Mouse (Mus musculus) bone marrow, adult 2 months (tissue): ENCODE measurements around the gene Cfap45. TPM values are rescaled to one million over a fixed set of nuclear protein-coding genes. Genes with fewer than 3 reads are reported as not detected.

ENCODE experiments used
- H3K27ac ChIP-seq: fragments of 200-500 bp; 2 replicates; pipeline ENCODE4 v1.5.1; 2012; ENCODE audit warnings: low read depth, mild to moderate bottlenecking, control low read depth, inconsistent platforms, low read length; ENCODE audit not compliant: control insufficient read depth, poor library complexity, insufficient read depth
- H3K4me1 ChIP-seq: fragments of 200-500 bp; 2 replicates; pipeline ENCODE4 v1.6.1; 2011; ENCODE audit warnings: low read length; ENCODE audit not compliant: control insufficient read depth, insufficient read depth
- H3K4me3 ChIP-seq: fragments of 200-500 bp; replicated peaks from 2 replicates; pipeline ENCODE3; 2011; ENCODE audit warnings: mild to moderate bottlenecking, low read depth, low read length, control low read depth; ENCODE audit not compliant: control insufficient read depth
- CTCF ChIP-seq: fragments of 200-500 bp; IDR thresholded peaks from 2 replicates; pipeline ENCODE4 v1.5.1; 2011; ENCODE audit warnings: low read length, control low read depth; ENCODE audit not compliant: control insufficient read depth, insufficient read depth
- POLR2A ChIP-seq: fragments of 200-500 bp; IDR thresholded peaks from 2 replicates; pipeline ENCODE4 v1.6.1; 2011; ENCODE audit warnings: low read depth, mild to moderate bottlenecking, control low read depth, low read length, borderline replicate concordance; ENCODE audit not compliant: control insufficient read depth
- WGBS: fragments of 180-500 bp; shearing (Covaris S2); methylation state at CpG from one replicate; pipeline ENCODE4 v1.1.7; 2018; 5-methylcytosine and 5-hydroxymethylcytosine counted together
- polyA plus RNA-seq: library from polyadenylated mRNA; stranded (reverse); fragments of >200 nt; gene quantifications from 2 replicates; pipeline ENCODE4 v1.2.4, GENCODE M21; 2011; ENCODE audit warnings: low replicate concordance; ENCODE audit not compliant: missing spikeins, insufficient read depth, insufficient read length

The Cfap45 gene
- polyA plus RNA-seq, 1 experiment: 5.2 TPM

- Histone ChIP-seq H3K4me3 (no peak within 1 kb of the TSS), H3K4me1 (peaks cover 1% of the 10 kb centered on the region; the same call in 1 of the 2 replicates), H3K27ac (no peak within 1 kb of the TSS)
- no peak for TF ChIP-seq CTCF
- no peak for TF ChIP-seq POLR2A
- WGBS: 25% methylated on average over 7 of the region's 7 CpGs
Measured at GRCm38 (mm10) chr1:172590385-172590784, 69.8 kb downstream of the Cfap45 start, which contains the start of gene Slamf8. TSS of gene Slamf8 (minus strand) at chr1:172590568.

GRCm38 (mm10) chr1:172593321-172593720 is 72.7 kb downstream of the Cfap45 start:
- H3K4me3 ChIP-seq: no peak overlapping the region
- TF ChIP-seq CTCF: no peak
- TF ChIP-seq POLR2A: no peak
- no peak overlapping the region for H3K27ac ChIP-seq
- WGBS: 66% methylated on average over 3 of the region's 3 CpGs
- H3K4me1 ChIP-seq: peaks cover 1% of the 10 kb centered on the region; the same call in 1 of the 2 replicates

GRCm38 (mm10) chr1:172593956-172594355 is 73.4 kb downstream of the Cfap45 start:
- H3K27ac ChIP-seq: no peak overlapping the region
- WGBS: 0% methylated on average over 2 of the region's 2 CpGs

DNA sequence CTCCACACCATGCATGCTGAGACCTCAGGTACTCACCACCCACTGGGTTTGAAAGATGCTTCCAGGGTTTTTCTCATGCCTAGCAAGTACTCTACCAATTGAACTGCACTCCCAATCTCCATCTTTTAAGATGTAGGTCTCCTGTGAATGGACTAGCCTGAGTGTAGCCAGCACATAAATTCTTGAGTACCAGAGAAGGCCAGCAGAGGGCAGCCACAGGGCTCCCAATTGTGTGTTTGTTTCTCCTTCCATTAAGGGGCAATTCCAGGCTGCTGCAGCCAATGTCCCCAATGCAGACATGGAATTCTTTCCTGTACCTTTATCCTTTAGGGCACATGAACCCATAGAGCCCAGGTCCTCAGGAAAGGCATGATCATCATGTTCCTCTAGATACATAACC is 73.9 kb downstream of the Cfap45 start:
- peaks cover 1% of the 10 kb centered on the region; the same call in 1 of the 2 replicates for H3K4me1 ChIP-seq
- no peak overlapping the region for H3K4me3 ChIP-seq
- TF ChIP-seq CTCF (peak; percentile 37), POLR2A (no peak)
- no peak overlapping the region for H3K27ac ChIP-seq

More at GRCm38 (mm10) chr1:172593956-172594355, 73.4 kb downstream of the Cfap45 start:
- H3K4me3 ChIP-seq: no peak overlapping the region
- H3K4me1 ChIP-seq: peaks cover 1% of the 10 kb centered on the region; the same call in 1 of the 2 replicates
- no peak for TF ChIP-seq POLR2A

Other genes with a start within 250 kb of the Cfap45 start
- gene Atp1a2, start 222.7 kb upstream of the Cfap45 start, polyA plus RNA-seq: 2.9 and 5.7 TPM in 2 replicates
- 1.2 TPM in 1 of 2 replicates, not detected in the other for gene Kcnj9, start 191.5 kb upstream of the Cfap45 start, polyA plus RNA-seq
- gene Kcnj10, start 179.6 kb upstream of the Cfap45 start, polyA plus RNA-seq: 1.0 and 2.3 TPM in 2 replicates
- 5.2 and 8.8 TPM in 2 replicates for gene Pigm, start 144.3 kb upstream of the Cfap45 start, polyA plus RNA-seq
- 1.7 and 5.4 TPM in 2 replicates for gene Slamf9, start 45.4 kb upstream of the Cfap45 start, polyA plus RNA-seq
- gene Igsf9, start 39.0 kb upstream of the Cfap45 start, polyA plus RNA-seq: 3.1 and 3.7 TPM in 2 replicates
- gene Tagln2, start 20.8 kb upstream of the Cfap45 start, polyA plus RNA-seq: 66.2 and 153 TPM in 2 replicates
- not detected in 2 replicates for gene Vsig8, start 35.1 kb downstream of the Cfap45 start, polyA plus RNA-seq
- 3.7 TPM in 1 of 2 replicates, not detected in the other for gene Slamf8, start 69.8 kb downstream of the Cfap45 start, polyA plus RNA-seq
- gene Fcrl6, start 81.8 kb downstream of the Cfap45 start, polyA plus RNA-seq: not detected in 2 replicates
- 3.2 and 7.2 TPM in 2 replicates for gene Dusp23, start 112.2 kb downstream of the Cfap45 start, polyA plus RNA-seq
- gene Crp, start 177.3 kb downstream of the Cfap45 start, polyA plus RNA-seq: 1.3 TPM in 1 of 2 replicates, not detected in the other